Mouse (Mus musculus) embryo, embryonic 11 days (tissue): ENCODE data around the gene Grin1.
A peak's percentile ranks its signal among the peaks of the same experiment; 100 is the strongest.

Source experiments
- DNase-seq: peaks from one replicate; pipeline ENCODE4 v3.0.0-alpha.2; 2015

Gene Grin1

GRCm38 (mm10) chr2:25311491-25311891 lies 7.5 kb downstream of the Grin1 start:
- DNase-seq, result no peak

- DNase-seq, result no peak
These were observed 8.0 kb downstream of the Grin1 start for GRCm38 (mm10) chr2:25310969-25311368.

- no peak for DNase-seq
These were observed 8.8 kb downstream of the Grin1 start for GRCm38 (mm10) chr2:25310180-25310579.

GRCm38 (mm10) chr2:25305587-25306359 lies 13.2 kb downstream of the Grin1 start:
- no peak for DNase-seq

- DNase-seq, result peak; percentile 79
These were observed 14.1 kb downstream of the Grin1 start for GRCm38 (mm10) chr2:25304657-25305541.

GRCm38 (mm10) chr2:25303931-25304656 lies 14.9 kb downstream of the Grin1 start:
- DNase-seq, result no peak

- DNase-seq, result no peak
These were observed 15.5 kb downstream of the Grin1 start for GRCm38 (mm10) chr2:25303452-25303851.

- no peak for DNase-seq
These were observed 20.9 kb downstream of the Grin1 start for GRCm38 (mm10) chr2:25298046-25298445.

- no peak for DNase-seq
These were observed 21.9 kb downstream of the Grin1 start for GRCm38 (mm10) chr2:25297093-25297492.

GRCm38 (mm10) chr2:25293706-25294105 lies 25.3 kb downstream of the Grin1 start:
- no peak for DNase-seq

GRCm38 (mm10) chr2:25292856-25293255 lies 26.1 kb downstream of the Grin1 start:
- peak; percentile 85 for DNase-seq

- DNase-seq, result no peak
These were observed 26.9 kb downstream of the Grin1 start for GRCm38 (mm10) chr2:25292054-25292544.

GRCm38 (mm10) chr2:25291184-25292053 lies 27.6 kb downstream of the Grin1 start:
- DNase-seq, result no peak

GRCm38 (mm10) chr2:25290816-25291130 lies 28.2 kb downstream of the Grin1 start:
- DNase-seq, result no peak

- DNase-seq, result no peak
These were observed 28.7 kb downstream of the Grin1 start for GRCm38 (mm10) chr2:25290101-25290815.

- no peak for DNase-seq
These were observed 29.3 kb downstream of the Grin1 start, which contains the start of gene Lrrc26 for GRCm38 (mm10) chr2:25289651-25290050. TSS of gene Lrrc26 (plus strand) at chr2:25289915.

GRCm38 (mm10) chr2:25288734-25289345 lies 30.1 kb downstream of the Grin1 start:
- DNase-seq, result no peak

- no peak for DNase-seq
These were observed 30.9 kb downstream of the Grin1 start, which contains the start of gene Tmem210 for GRCm38 (mm10) chr2:25287927-25288649. TSS of gene Tmem210 (plus strand) at chr2:25288145.

- DNase-seq, result no peak
These were observed 31.9 kb downstream of the Grin1 start for GRCm38 (mm10) chr2:25286837-25287636.
